20 mouse cellular contexts compared by ENCODE assay signal in genomic region chr14:57329600-57329999, GRCm38 (mm10).
DNase-seq lines count a peak whose midpoint lies in the region; ATAC-seq lines count a peak whose summit lies in the region.
"Had no signal": no experiment of that assay in that cellular context is flagged by ENCODE, and none has a peak within 500 bp of the region (broad histone marks: within the 10 kb centered on the region; RNA-seq: fewer than 3 reads in every experiment).

No protein-coding gene starts in this region.

- ATAC-seq in cerebellum, adult (ENCODE audit: insufficient number of reproducible peaks, low FRiP score, low TSS enrichment) = peak; percentile 60
- ATAC-seq: activated CD4-positive, CD25-positive, alpha-beta regulatory T cell, adult 4 months had no signal

- peak; percentile 10 to 14 for DNase-seq in layer of hippocampus, postnatal 36 days
- no peak for DNase-seq in layer of hippocampus, postnatal 25 days (ENCODE audit: extremely low spot score in 1 of 2, low spot score in 1 of 2)
- DNase-seq in cerebellum, adult 9-10 months = peak; percentile 63
- no peak for DNase-seq in gastrocnemius, postnatal 25 days
- DNase-seq in heart, adult 18-20 months = no peak
- no peak for DNase-seq in heart, adult 8-10 months (ENCODE audit: low spot score)
- DNase-seq: adrenal gland, postnatal 10 days; embryo, embryonic 11 days; heart, adult 11 months; heart, postnatal 14 days; kidney, adult 2 months; kidney, postnatal 10 days; lung, embryonic 14.5 days; lung, postnatal 36 days; midbrain, embryonic 14.5 days; right cerebral cortex, postnatal 14 days; thymus, adult 2 months; thymus, postnatal 4 days had no signal

Comparison
In these comparisons a context has a peak if more than half of its experiments do, and no peak if none do; other contexts are left out.
1. DNase-seq: peak in layer of hippocampus, postnatal 36 days (2 of 2) and cerebellum, adult 9-10 months (single experiment); none in layer of hippocampus, postnatal 25 days (0 of 2), gastrocnemius, postnatal 25 days (single experiment), heart, adult 18-20 months (0 of 2) and heart, adult 8-10 months (single experiment).